ENCODE assay signal across 25 mouse cellular contexts in genomic region chr11:33150364-33150763, GRCm38 (mm10). TPM values are rescaled to one million over a fixed set of nuclear protein-coding genes. Genes with fewer than 3 reads are reported as not detected.
DNase-seq lines count a peak whose midpoint lies in the region; ATAC-seq and TF ChIP-seq lines count a peak whose summit lies in the region.
"Had no signal": no experiment of that assay in that cellular context is flagged by ENCODE, and none has a peak within 500 bp of the region (broad histone marks: within the 10 kb centered on the region; RNA-seq: fewer than 3 reads in every experiment).

No protein-coding gene starts in this region.

- H3K9me3 ChIP-seq in MEL (replicated peaks; ENCODE audit: insufficient read depth, low read length): no peaks in the 10 kb centered on the region
- no peaks in the 10 kb centered on the region for H3K9me3 ChIP-seq in limb, embryonic 10.5 days (replicated peaks)
- H3K9me3 ChIP-seq in hindbrain, embryonic 13.5 days: no peaks in the 10 kb centered on the region
- H3K9me3 ChIP-seq: embryonic facial prominence, embryonic 10.5 days; embryonic facial prominence, embryonic 12.5 days; forebrain, embryonic 13.5 days; forebrain, embryonic 15.5 days had no signal

- H3K9ac ChIP-seq in MEL (ENCODE audit: control insufficient read depth, low read depth, low read length, poor library complexity, severe bottlenecking): no peak overlapping the region
- no peak overlapping the region for H3K9ac ChIP-seq in hindbrain, embryonic 13.5 days
- H3K9ac ChIP-seq: embryonic facial prominence, embryonic 12.5 days; forebrain, embryonic 13.5 days; forebrain, embryonic 15.5 days; forebrain, postnatal 0 days had no signal

- no peak for TF ChIP-seq RAD21 in MEL (IDR thresholded peaks at IDR 0.05; ENCODE audit: low read depth, low read length)

- peak in 1 of 2 experiments; percentile 62; a peak in 2 of 4 replicates for TF ChIP-seq POLR2A in MEL (IDR thresholded peaks at IDR 0.05; ENCODE audit: control insufficient read depth in 1 of 2, insufficient read depth in 1 of 2, low read depth in 1 of 2, low read length in 2 of 2, poor library complexity in 1 of 2)

- no peak overlapping the region for H3K27ac ChIP-seq in MEL (ENCODE audit: control insufficient read depth, low read depth, low read length)
- H3K27ac ChIP-seq in limb, embryonic 10.5 days: no peak overlapping the region
- no peak overlapping the region for H3K27ac ChIP-seq in hindbrain, embryonic 13.5 days
- H3K27ac ChIP-seq: embryonic facial prominence, embryonic 10.5 days; embryonic facial prominence, embryonic 12.5 days; forebrain, embryonic 13.5 days; forebrain, embryonic 15.5 days had no signal

- H3K36me3 ChIP-seq in MEL (ENCODE audit: control insufficient read depth in 1 of 2, insufficient read depth in 2 of 2, low read length in 2 of 2): peaks cover 30 to 32% of the 10 kb centered on the region in 2 experiments
- peaks cover 61% of the 10 kb centered on the region for H3K36me3 ChIP-seq in limb, embryonic 10.5 days
- peaks cover 49% of the 10 kb centered on the region for H3K36me3 ChIP-seq in hindbrain, embryonic 13.5 days

- H3K4me1 ChIP-seq in MEL (ENCODE audit: control insufficient read depth in 1 of 2, insufficient read depth in 2 of 2, low read length in 2 of 2): peaks cover 2 to 7% of the 10 kb centered on the region in 2 experiments; a peak in 2 of 4 replicates
- H3K4me1 ChIP-seq in limb, embryonic 10.5 days: peaks cover 29% of the 10 kb centered on the region
- peaks cover 28% of the 10 kb centered on the region for H3K4me1 ChIP-seq in hindbrain, embryonic 13.5 days (replicated peaks)

- H3K4me2 ChIP-seq in hindbrain, embryonic 13.5 days: no peak overlapping the region
- H3K4me2 ChIP-seq: embryonic facial prominence, embryonic 12.5 days; forebrain, embryonic 13.5 days; forebrain, embryonic 15.5 days had no signal

- intact Hi-C loops in heart, postnatal 10 days (cut with DNase I): no loop called here
- intact Hi-C loops in left cerebral cortex, postnatal 25 days (cut with DNase I): no loop called here

- no peak for TF ChIP-seq EP300 in MEL (IDR thresholded peaks at IDR 0.05; ENCODE audit: low read depth in 1 of 2, low read length in 2 of 2)

- ATAC-seq in hindbrain, embryonic 13.5 days (ENCODE audit: low FRiP score): no peak
- ATAC-seq: activated CD4-positive, CD25-positive, alpha-beta regulatory T cell, adult 4 months; forebrain, embryonic 13.5 days; forebrain, embryonic 15.5 days; forebrain, postnatal 0 days had no signal

- H3K27me3 ChIP-seq in MEL (ENCODE audit: control insufficient read depth in 1 of 2, insufficient read depth in 2 of 2, low read length in 2 of 2): no peaks in the 10 kb centered on the region
- peaks cover 26% of the 10 kb centered on the region for H3K27me3 ChIP-seq in limb, embryonic 10.5 days (ENCODE audit: low read depth, poor library complexity, severe bottlenecking)
- H3K27me3 ChIP-seq in hindbrain, embryonic 13.5 days: peaks cover 3% of the 10 kb centered on the region

- DNase-seq in heart, adult 11 months: peak; percentile 72
- DNase-seq in heart, postnatal 10 days: no peak
- DNase-seq in 3T3-L1 (ENCODE audit: low read depth, low spot score) (peak; percentile 8), MEL (ENCODE audit: low read depth, low spot score) (peak; percentile 57)
- peak; percentile 26 for DNase-seq in limb, embryonic 10.5 days (ENCODE audit: low spot score)
- DNase-seq in left cerebral cortex, postnatal 25 days (ENCODE audit: low spot score in 2 of 2): no peak
- DNase-seq in gastrocnemius, adult 8-10 months (ENCODE audit: low spot score in 2 of 2): no peak
- DNase-seq: adrenal gland, adult 8-10 months; adrenal gland, postnatal 14 days; adrenal gland, postnatal 36 days; cerebellum, adult 11-12 months; cerebellum, adult 9-10 months; cerebellum, postnatal 10 days; cerebellum, postnatal 25 days; forebrain, postnatal 0 days had no signal

- peaks cover 1% of the 10 kb centered on the region; the same call in 1 of the 2 replicates for H3K79me2 ChIP-seq in MEL (ENCODE audit: control insufficient read depth, insufficient read depth, low read length, poor library complexity)

- TF ChIP-seq CTCF in MEL (IDR thresholded peaks at IDR 0.05 in 2 of 3, conservative IDR thresholded peaks at IDR 0.05 in 1 of 3; ENCODE audit: control insufficient read depth in 1 of 3, insufficient read depth in 1 of 3, low read depth in 2 of 3, low read length in 3 of 3, poor library complexity in 1 of 3, severe bottlenecking in 1 of 3): no peak

- H3K4me3 ChIP-seq in MEL (ENCODE audit: control insufficient read depth in 1 of 2, insufficient read depth in 1 of 2, low read depth in 2 of 2, low read length in 2 of 2): no peak overlapping the region
- H3K4me3 ChIP-seq in limb, embryonic 10.5 days: no peak overlapping the region
- no peak overlapping the region for H3K4me3 ChIP-seq in hindbrain, embryonic 13.5 days
- H3K4me3 ChIP-seq: embryonic facial prominence, embryonic 10.5 days; embryonic facial prominence, embryonic 12.5 days; forebrain, embryonic 13.5 days; forebrain, embryonic 15.5 days had no signal

TF ChIP-seq in MEL, 35 proteins besides CTCF, POLR2A, EP300 and RAD21:
- TF ChIP-seq NELFE (IDR thresholded peaks at IDR 0.05; ENCODE audit: low read depth, low read length): no peak
- TF ChIP-seq E2F4 (IDR thresholded peaks at IDR 0.05; ENCODE audit: borderline replicate concordance, low read depth, low read length): peak; percentile 53; the same call in 1 of the 2 replicates
- no peak for TF ChIP-seq ELF1 (IDR thresholded peaks at IDR 0.05; ENCODE audit: low read depth, low read length)
- TF ChIP-seq MXI1 (IDR thresholded peaks at IDR 0.05; ENCODE audit: low read depth, low read length): no peak
- no peak for TF ChIP-seq CHD2 (IDR thresholded peaks at IDR 0.05; ENCODE audit: low read length)
- no peak for TF ChIP-seq BHLHE40 (IDR thresholded peaks at IDR 0.05; ENCODE audit: borderline replicate concordance, low read depth, low read length)
- TF ChIP-seq ZKSCAN1 (IDR thresholded peaks at IDR 0.05; ENCODE audit: low read depth, low read length): no peak
- TF ChIP-seq TCF12 (IDR thresholded peaks at IDR 0.05; ENCODE audit: low read depth, low read length): no peak
- TF ChIP-seq USF2 (IDR thresholded peaks at IDR 0.05; ENCODE audit: borderline replicate concordance in 1 of 2, insufficient read depth in 1 of 2, low read depth in 1 of 2, low read length in 2 of 2): no peak
- TF ChIP-seq ZMIZ1 (IDR thresholded peaks at IDR 0.05; ENCODE audit: low read depth, low read length): no peak
- TF ChIP-seq SMC3 (IDR thresholded peaks at IDR 0.05; ENCODE audit: low read depth, low read length): peak; percentile 14; the same call in 1 of the 2 replicates
- TF ChIP-seq HCFC1 (IDR thresholded peaks at IDR 0.05; ENCODE audit: low read depth, low read length): no peak
- no peak for TF ChIP-seq MYB (IDR thresholded peaks at IDR 0.05; ENCODE audit: low read depth, low read length)

RNA-seq across cellular contexts. Expression of gene Fgf18, which starts 3.2 kb away (rescaled TPM):
- 1 to 10 TPM; 6.1 to 7.3 TPM for total RNA-seq in heart, postnatal 10 days (2021)
- 0.15 and 0.16 TPM in 2 replicates for total RNA-seq in MEL (2012; rRNA removed)
- polyA plus RNA-seq in MEL (2012; ENCODE audit: insufficient read depth in 1 of 2, insufficient read length in 2 of 2, low read depth in 1 of 2, low replicate concordance in 2 of 2, missing spikeins in 1 of 2): under 1 TPM in 1 of 2 experiments, not detected in 1; 0.40 TPM
- polyA plus RNA-seq in limb, embryonic 10.5 days (2016; fragmentation: Nextera tagmentation; extraction: Ambion mirVana): 1.7 and 5.7 TPM in 2 replicates
- total RNA-seq in left cerebral cortex, postnatal 25 days (2021): 1 to 10 TPM; 3.2 to 3.5 TPM
- 4.8 and 5.0 TPM in 2 replicates for polyA plus RNA-seq in hindbrain, embryonic 13.5 days (2015; fragmentation: Nextera tagmentation; extraction: Ambion mirVana)
- 1 to 10 TPM in 2 of 4 experiments, under 1 TPM in 2; 0.54 to 2.1 (median 0.94) TPM for total RNA-seq in gastrocnemius, adult 8-10 months (2022)
- total RNA-seq: G1E had no signal
- polyA plus RNA-seq: activated CD4-positive, CD25-positive, alpha-beta regulatory T cell, adult 4 months; G1E had no signal

RNA-seq across cellular contexts. Expression of gene Npm1, which starts 12.6 kb away (rescaled TPM):
- 100 to 1,000 TPM; 202 to 225 TPM for total RNA-seq in heart, postnatal 10 days (2021)
- total RNA-seq in MEL (2012; rRNA removed): 4,033 and 4,319 TPM in 2 replicates
- 1,000 to 10,000 TPM in 1 of 2 experiments, 100 to 1,000 TPM in 1; 839 to 3,244 TPM for polyA plus RNA-seq in MEL (2012; ENCODE audit: insufficient read depth in 1 of 2, insufficient read length in 2 of 2, low read depth in 1 of 2, low replicate concordance in 2 of 2, missing spikeins in 1 of 2)
- polyA plus RNA-seq in limb, embryonic 10.5 days (2016; fragmentation: Nextera tagmentation; extraction: Ambion mirVana): 1,479 and 1,796 TPM in 2 replicates
- total RNA-seq in left cerebral cortex, postnatal 25 days (2021): 100 to 1,000 TPM; 148 to 151 TPM
- 542 and 556 TPM in 2 replicates for polyA plus RNA-seq in hindbrain, embryonic 13.5 days (2015; fragmentation: Nextera tagmentation; extraction: Ambion mirVana)
- total RNA-seq in gastrocnemius, adult 8-10 months (2022): 100 to 1,000 TPM; 118 to 161 (median 130) TPM

RNA-seq across cellular contexts. Expression of gene Tlx3, which starts 53.0 kb away (rescaled TPM):
- not detected for total RNA-seq in heart, postnatal 10 days (2021)
- not detected in 2 replicates for total RNA-seq in MEL (2012; rRNA removed)
- not detected for polyA plus RNA-seq in MEL (2012; ENCODE audit: insufficient read depth in 1 of 2, insufficient read length in 2 of 2, low read depth in 1 of 2, low replicate concordance in 2 of 2, missing spikeins in 1 of 2)
- not detected in 2 replicates for polyA plus RNA-seq in limb, embryonic 10.5 days (2016; fragmentation: Nextera tagmentation; extraction: Ambion mirVana)
- not detected for total RNA-seq in left cerebral cortex, postnatal 25 days (2021)
- polyA plus RNA-seq in hindbrain, embryonic 13.5 days (2015; fragmentation: Nextera tagmentation; extraction: Ambion mirVana): 20.2 and 29.0 TPM in 2 replicates
- not detected for total RNA-seq in gastrocnemius, adult 8-10 months (2022)
- total RNA-seq: adrenal gland, postnatal 14 days; forebrain, postnatal 0 days; G1E had no signal
- polyA plus RNA-seq: activated CD4-positive, CD25-positive, alpha-beta regulatory T cell, adult 4 months; C2C12; cortical plate, adult 2 months; forebrain, embryonic 11.5 days; forebrain, embryonic 13.5 days; forebrain, postnatal 0 days had no signal

Comparison
In these comparisons a context has a peak if more than half of its experiments do, and no peak if none do; other contexts are left out.
1. DNase-seq: peak in heart, adult 11 months (single experiment), 3T3-L1 (single experiment), MEL (single experiment) and limb, embryonic 10.5 days (single experiment); none in heart, postnatal 10 days (0 of 2), left cerebral cortex, postnatal 25 days (0 of 2) and gastrocnemius, adult 8-10 months (0 of 2).
2. RNA of gene Npm1, which starts 12.6 kb away (total RNA-seq): 4,033 to 4,319 TPM in MEL; 202 to 225 TPM in heart, postnatal 10 days, 148 to 151 TPM in left cerebral cortex, postnatal 25 days and 118 to 161 TPM in gastrocnemius, adult 8-10 months; every median in the first group is over 10 times any median in the second.